Mouse (Mus musculus): Measurements from ENCODE around the gene Osbpl3.

GRCm38 (mm10) chr6:50314406-50315071 is 141.5 kb downstream of the Osbpl3 start:
- TF ChIP-seq CTCF (IDR thresholded peaks at IDR 0.05; ENCODE audit: borderline replicate concordance, insufficient read depth, low read depth, low read length) (no peak), POLR2A (IDR thresholded peaks at IDR 0.05; ENCODE audit: borderline replicate concordance, insufficient read depth, low read length) (no peak)
